Mouse (Mus musculus) testis, adult 2 months (tissue): ENCODE data around the gene Ntn4.

Experiments
- CTCF ChIP-seq: fragments of 200-500 bp; IDR thresholded peaks from 2 replicates; pipeline ENCODE4 v1.5.1; 2012; ENCODE audit warnings: low read depth, mild to moderate bottlenecking, inconsistent platforms, low read length, moderate library complexity; ENCODE audit not compliant: control insufficient read depth, insufficient read depth, insufficient replicate concordance
- POLR2A ChIP-seq: fragments of 200-500 bp; IDR thresholded peaks from 2 replicates; pipeline ENCODE4 v1.6.1; 2012; ENCODE audit warnings: low read depth, mild to moderate bottlenecking, inconsistent platforms, low read length, moderate library complexity; ENCODE audit not compliant: control insufficient read depth

GRCm38 (mm10) chr10:93687781-93688180 lies 47.3 kb downstream of the Ntn4 start:
- TF ChIP-seq CTCF (no peak), POLR2A (no peak)
